Mouse (Mus musculus) MEL (cell line): ENCODE measurements at regions not wholly inside any gene's neighbourhood (a gene's known extent, or its start where the extent isn't known, plus 50 kb on each side); places are given as distances from the start of the nearest gene placed in this dataset.

Experiments
- CHD2 ChIP-seq: IDR thresholded peaks from 2 replicates; pipeline ENCODE4 v1.6.1; 2011; ENCODE audit warnings: low read length, improper control_type of control experiment
- CTCF ChIP-seq, 3 experiments: IDR thresholded peaks in 2 of 3; conservative IDR thresholded peaks in 1 of 3; 2 replicates each; pipeline ENCODE4 v1.5.1; 2011 to 2012; ENCODE audit warnings: low read length in 3 of 3, low read depth in 2 of 3, mild to moderate bottlenecking in 2 of 3, improper control_type of control experiment in 1 of 3, inconsistent platforms in 1 of 3, mixed read lengths in 1 of 3, moderate library complexity in 1 of 3; ENCODE audit not compliant: control insufficient read depth in 1 of 3, insufficient read depth in 1 of 3, poor library complexity in 1 of 3, severe bottlenecking in 1 of 3
- E2F4 ChIP-seq: IDR thresholded peaks from 2 replicates; pipeline ENCODE4 v1.6.1; 2011; ENCODE audit warnings: low read depth, low read length, improper control_type of control experiment, borderline replicate concordance
- MAFK ChIP-seq: IDR thresholded peaks from 2 replicates; pipeline ENCODE4 v1.6.1; 2011; ENCODE audit warnings: low read depth, mild to moderate bottlenecking, low read length, improper control_type of control experiment, borderline replicate concordance
- MAZ ChIP-seq: IDR thresholded peaks from 2 replicates; pipeline ENCODE4 v1.6.1; 2012; ENCODE audit warnings: low read depth, mild to moderate bottlenecking, inconsistent platforms, low read length, improper control_type of control experiment
- POLR2A ChIP-seq, 2 experiments: IDR thresholded peaks; 2 replicates each; pipeline ENCODE4 v1.6.1; 2011 to 2012; ENCODE audit warnings: low read length in 2 of 2, mild to moderate bottlenecking in 2 of 2, control low read depth in 1 of 2, improper control_type of control experiment in 1 of 2, low read depth in 1 of 2, moderate library complexity in 1 of 2; ENCODE audit not compliant: control insufficient read depth in 1 of 2, insufficient read depth in 1 of 2, poor library complexity in 1 of 2
- RAD21 ChIP-seq: IDR thresholded peaks from 2 replicates; pipeline ENCODE4 v1.6.1; 2011; ENCODE audit warnings: mild to moderate bottlenecking, low read depth, low read length, improper control_type of control experiment
- SMC3 ChIP-seq: IDR thresholded peaks from 2 replicates; pipeline ENCODE4 v1.6.1; 2011; ENCODE audit warnings: low read depth, low read length, improper control_type of control experiment
- TCF12 ChIP-seq: IDR thresholded peaks from 2 replicates; pipeline ENCODE4 v1.6.1; 2014; ENCODE audit warnings: low read depth, mild to moderate bottlenecking, inconsistent platforms, low read length, improper control_type of control experiment, moderate library complexity
- USF1 ChIP-seq: IDR thresholded peaks from 2 replicates; pipeline ENCODE4 v1.6.1; 2014; ENCODE audit warnings: low read depth, mild to moderate bottlenecking, inconsistent platforms, low read length, improper control_type of control experiment, moderate library complexity
- ZC3H11A ChIP-seq: IDR thresholded peaks from 2 replicates; pipeline ENCODE4 v1.6.1; 2012; ENCODE audit warnings: low read depth, mild to moderate bottlenecking, inconsistent platforms, low read length, improper control_type of control experiment

GRCm38 (mm10) chr16:29802603-29803002 lies 223.5 kb downstream of the Opa1 start:
- TF ChIP-seq USF1: no peak
- no peak for TF ChIP-seq RAD21
- no peak for TF ChIP-seq MAFK
- no peak for TF ChIP-seq MAZ
- TF ChIP-seq ZC3H11A: no peak
- no peak for TF ChIP-seq CHD2
- no peak for TF ChIP-seq CTCF (IDR thresholded peaks at IDR 0.05 in 2 of 3, conservative IDR thresholded peaks at IDR 0.05 in 1 of 3; ENCODE audit: control insufficient read depth in 1 of 3, insufficient read depth in 1 of 3, low read depth in 2 of 3, low read length in 3 of 3, poor library complexity in 1 of 3, severe bottlenecking in 1 of 3)
- TF ChIP-seq E2F4: no peak
- TF ChIP-seq TCF12: no peak
- no peak for TF ChIP-seq POLR2A (IDR thresholded peaks at IDR 0.05; ENCODE audit: control insufficient read depth in 1 of 2, insufficient read depth in 1 of 2, low read depth in 1 of 2, low read length in 2 of 2, poor library complexity in 1 of 2)
- TF ChIP-seq SMC3: no peak
